Mouse (Mus musculus): Measurements from ENCODE around the gene E2f8. TPM values are rescaled to one million over a fixed set of nuclear protein-coding genes. Genes with fewer than 3 reads are reported as not detected.

The E2f8 gene
- total RNA-seq, 1 experiment from 2014 or later, result 10.4 TPM

GRCm38 (mm10) chr7:48853496-48853895 is 27.9 kb downstream of the E2f8 start:
- no peak for DNase-seq

- DNase-seq, result no peak
Observed at GRCm38 (mm10) chr7:48851529-48852104, 29.8 kb downstream of the E2f8 start.

GRCm38 (mm10) chr7:48847820-48848650 is 33.4 kb downstream of the E2f8 start, which contains the start of gene Csrp3:
TSS of gene Csrp3 (minus strand) at chr7:48848033.
- DNase-seq, result no peak

- no peak for DNase-seq
Observed at GRCm38 (mm10) chr7:48846755-48847154, 34.6 kb downstream of the E2f8 start.

GRCm38 (mm10) chr7:48845213-48845973 is 36.0 kb downstream of the E2f8 start:
- no peak for DNase-seq

- no peak for DNase-seq
Observed at GRCm38 (mm10) chr7:48843541-48843940, 37.9 kb downstream of the E2f8 start.

- DNase-seq, result no peak
Observed at GRCm38 (mm10) chr7:48842353-48842752, 39.0 kb downstream of the E2f8 start.

- peak; percentile 7 for DNase-seq
Observed at GRCm38 (mm10) chr7:48841538-48841937, 39.9 kb downstream of the E2f8 start.

- DNase-seq, result no peak
Observed at GRCm38 (mm10) chr7:48840545-48840944, 40.9 kb downstream of the E2f8 start.

- DNase-seq, result no peak
Observed at GRCm38 (mm10) chr7:48838434-48838833, 43.0 kb downstream of the E2f8 start.

GRCm38 (mm10) chr7:48836949-48837348 is 44.4 kb downstream of the E2f8 start:
- DNase-seq, result no peak

- DNase-seq, result no peak
Observed at GRCm38 (mm10) chr7:48834989-48835626, 46.3 kb downstream of the E2f8 start.

- DNase-seq, result no peak
Observed at GRCm38 (mm10) chr7:48834371-48834970, 46.9 kb downstream of the E2f8 start.

- no peak for DNase-seq
Observed at GRCm38 (mm10) chr7:48832735-48833134, 48.7 kb downstream of the E2f8 start.

- DNase-seq, result no peak
Observed at GRCm38 (mm10) chr7:48830395-48830794, 51.0 kb downstream of the E2f8 start.

- DNase-seq, result no peak
Observed at GRCm38 (mm10) chr7:48829177-48829910, 52.1 kb downstream of the E2f8 start.

GRCm38 (mm10) chr7:48825170-48825569 is 56.2 kb downstream of the E2f8 start:
- DNase-seq, result peak; percentile 13

GRCm38 (mm10) chr7:48824671-48825070 is 56.7 kb downstream of the E2f8 start:
- DNase-seq, result peak; percentile 8

GRCm38 (mm10) chr7:48823621-48824020 is 57.8 kb downstream of the E2f8 start:
- DNase-seq, result no peak

- no peak for DNase-seq
Observed at GRCm38 (mm10) chr7:48821654-48822053, 59.7 kb downstream of the E2f8 start.
